Mouse (Mus musculus): ENCODE measurements around the gene Srrt.

- TF ChIP-seq EP300 (IDR thresholded peaks at IDR 0.05; ENCODE audit: low read depth) (no peak), CTCF (IDR thresholded peaks at IDR 0.05; ENCODE audit: low read depth) (no peak)
Measured at GRCm38 (mm10) chr5:137318570-137318969, 11.1 kb upstream of the Srrt start.
